Mouse (Mus musculus): ENCODE measurements around the gene Itga9. TPM values are rescaled to one million over a fixed set of nuclear protein-coding genes. Genes with fewer than 3 reads are reported as not detected.

Gene Itga9
- polyA plus RNA-seq, 1 experiment from 2014 or later, result 6.6 TPM

DNA sequence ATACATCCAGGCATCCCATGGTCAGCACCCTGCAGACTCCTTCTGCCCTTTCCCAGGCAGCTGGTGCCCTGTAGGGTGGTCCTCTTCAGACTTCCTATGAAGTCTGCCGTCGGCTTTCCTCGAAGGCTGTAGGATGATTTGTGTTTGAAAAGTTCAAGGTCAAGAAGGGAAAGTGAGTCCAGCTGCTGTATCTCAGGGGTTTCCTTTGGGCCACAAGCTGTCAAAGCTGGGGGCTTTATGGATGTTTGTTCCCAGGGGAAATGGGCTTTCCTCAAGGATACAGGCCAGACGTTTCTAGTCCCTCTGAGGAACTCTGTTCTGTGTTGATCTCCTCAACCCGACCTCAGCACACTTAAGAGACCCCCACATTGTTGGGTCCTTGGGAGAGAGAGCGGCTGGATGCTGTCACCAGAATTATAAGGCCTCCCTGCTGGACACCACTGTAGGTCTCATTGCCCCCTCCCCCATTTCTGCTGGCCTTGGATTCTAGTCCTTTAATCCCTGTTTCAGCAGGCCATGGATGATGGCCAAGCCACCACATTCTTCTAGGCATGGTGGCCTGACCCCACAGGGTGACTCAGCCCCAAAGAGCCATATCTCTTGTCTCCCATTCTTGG lies 23.4 kb downstream of the Itga9 start:
- H3K9me3 ChIP-seq (replicated peaks), result no peaks in the 10 kb centered on the region
- no peak overlapping the region for H3K27ac ChIP-seq
- no peak overlapping the region for H3K4me2 ChIP-seq
- H3K4me1 ChIP-seq, result peaks cover 19% of the 10 kb centered on the region
- 61% methylated on average over 6 of the region's 6 CpGs for WGBS (ENCODE audit: insufficient replicate concordance)
- no peak overlapping the region for H3K9ac ChIP-seq
- ATAC-seq, result no peak
- no peak overlapping the region for H3K4me3 ChIP-seq
- H3K27me3 ChIP-seq (replicated peaks), result no peaks in the 10 kb centered on the region
- H3K36me3 ChIP-seq, result no peaks in the 10 kb centered on the region

DNA sequence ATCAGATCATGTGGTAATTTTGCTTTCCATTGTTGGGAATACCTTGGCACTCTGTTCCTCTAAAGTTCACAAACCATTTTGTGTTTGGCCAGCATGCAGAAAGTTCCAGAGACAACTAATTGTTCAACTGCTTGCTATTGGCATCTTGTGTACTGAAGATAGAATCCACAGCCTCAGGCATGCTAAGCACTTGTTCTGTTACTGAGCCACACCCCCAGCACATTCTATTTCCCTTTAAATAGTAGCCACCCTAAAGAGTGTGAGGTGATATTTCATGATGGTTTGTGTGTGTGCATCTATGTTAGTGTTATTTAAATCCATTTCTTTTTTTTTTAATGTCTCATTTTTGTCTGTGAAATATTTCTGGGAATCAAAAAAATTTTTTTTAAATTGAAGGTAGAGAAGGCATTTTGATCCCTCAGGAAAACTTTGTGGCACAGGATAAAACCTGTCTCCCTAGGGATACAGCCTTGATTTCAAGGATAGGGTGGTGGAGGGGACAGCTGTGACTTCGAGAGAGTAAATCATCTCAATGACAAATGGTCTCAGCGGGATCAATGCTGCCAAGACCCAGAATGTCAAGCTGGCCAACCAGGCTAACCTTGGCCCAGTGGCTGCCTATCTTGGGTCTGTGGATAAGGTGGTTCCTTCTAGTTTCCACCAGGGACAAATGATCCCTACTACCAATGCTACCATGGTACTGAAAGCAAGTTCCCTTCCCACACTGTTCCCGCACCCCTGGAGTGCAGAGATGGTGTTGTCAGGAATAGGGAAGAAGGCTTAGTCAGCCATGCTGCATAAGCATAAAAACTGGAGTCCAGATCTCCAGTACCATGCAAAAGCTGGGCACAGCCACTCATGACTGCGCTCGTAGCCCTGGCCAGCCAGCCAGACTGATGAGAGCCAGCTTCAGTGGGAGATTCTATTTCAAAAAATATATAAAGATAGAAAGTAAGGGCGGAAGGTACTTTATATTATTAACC lies 25.6 kb downstream of the Itga9 start:
- 36% methylated on average over 6 of the region's 6 CpGs for WGBS (ENCODE audit: insufficient replicate concordance)
- peak overlapping the region; percentile 59 for H3K27ac ChIP-seq
- H3K36me3 ChIP-seq, result 0 out of 2 replicates have a peak, but pooled peaks cover 11% of the 10 kb centered on the region
- H3K4me3 ChIP-seq, result 0 out of 2 replicates have a peak overlapping the region, but pooled peaks have one; percentile 4
- no peaks in the 10 kb centered on the region for H3K9me3 ChIP-seq (replicated peaks)
- no peaks in the 10 kb centered on the region for H3K27me3 ChIP-seq (replicated peaks)
- H3K4me1 ChIP-seq, result peaks cover 23% of the 10 kb centered on the region
- peak overlapping the region; percentile 47 for H3K4me2 ChIP-seq
- ATAC-seq, result 0 out of 2 replicates have a peak, but pooled peaks have one; percentile 28
- H3K9ac ChIP-seq, result no peak overlapping the region

DNA sequence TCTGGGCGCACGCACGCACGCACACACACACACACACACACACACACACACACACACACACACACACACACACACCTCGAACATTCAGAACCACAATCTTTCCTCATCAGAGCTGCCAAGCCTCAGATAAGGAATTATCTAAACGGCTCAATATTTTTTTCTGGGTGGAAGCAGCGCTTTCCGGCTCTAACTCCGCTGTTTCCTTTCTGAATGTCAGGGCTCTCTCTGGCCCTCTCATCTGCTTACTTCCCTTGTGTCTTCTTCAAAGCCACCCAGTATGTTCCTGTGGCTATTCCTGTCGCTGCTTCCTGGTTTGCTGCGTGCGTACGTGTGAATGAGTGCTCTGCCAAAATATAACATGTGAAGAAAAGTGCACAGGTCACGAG lies 26.3 kb downstream of the Itga9 start:
- 12% methylated on average over 14 of the region's 14 CpGs for WGBS (ENCODE audit: insufficient replicate concordance)
- 0 out of 2 replicates have a peak overlapping the region, but pooled peaks have one; percentile 4 for H3K4me3 ChIP-seq
- peak overlapping the region; percentile 47 for H3K4me2 ChIP-seq
- H3K9me3 ChIP-seq (replicated peaks), result no peaks in the 10 kb centered on the region
- H3K36me3 ChIP-seq, result 0 out of 2 replicates have a peak, but pooled peaks cover 11% of the 10 kb centered on the region
- H3K27ac ChIP-seq, result peak overlapping the region; percentile 50; the same call in 1 of the 2 replicates
- H3K9ac ChIP-seq, result no peak overlapping the region
- peaks cover 23% of the 10 kb centered on the region for H3K4me1 ChIP-seq
- ATAC-seq, result 0 out of 2 replicates have a peak, but pooled peaks have one; percentile 25
- no peaks in the 10 kb centered on the region for H3K27me3 ChIP-seq (replicated peaks)

DNA sequence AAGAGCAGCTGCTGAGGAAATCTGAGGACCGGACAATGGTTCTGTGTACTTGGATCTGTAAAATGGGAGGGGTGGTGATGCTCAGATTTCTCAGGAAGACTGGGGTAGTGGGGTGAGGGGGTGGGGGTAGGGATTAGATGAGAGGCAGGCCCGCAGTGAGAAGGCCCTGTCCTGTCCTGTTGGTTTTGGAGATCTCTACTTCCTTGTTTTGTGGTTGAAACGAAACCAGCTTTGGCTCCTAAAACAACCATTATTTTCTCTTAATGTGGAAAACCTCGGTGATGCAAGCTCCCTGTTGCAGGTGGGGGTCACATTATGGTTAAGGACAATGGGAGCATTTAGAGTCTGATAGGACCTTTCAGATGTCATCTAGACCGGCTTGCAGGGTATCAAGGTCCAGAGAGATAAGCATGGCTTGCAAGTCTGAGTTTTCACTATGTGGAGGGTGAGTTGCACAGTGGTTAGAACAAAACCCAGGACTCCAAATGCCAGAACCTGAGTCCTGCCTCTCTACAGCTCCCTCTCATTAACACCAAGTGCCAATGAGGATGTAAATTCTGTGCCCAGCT lies 32.2 kb downstream of the Itga9 start:
- ATAC-seq, result no peak
- H3K36me3 ChIP-seq, result 0 out of 2 replicates have a peak, but pooled peaks cover 11% of the 10 kb centered on the region
- H3K27ac ChIP-seq, result no peak overlapping the region
- peaks cover 7% of the 10 kb centered on the region; the same call in 1 of the 2 replicates for H3K4me1 ChIP-seq
- no peaks in the 10 kb centered on the region for H3K27me3 ChIP-seq (replicated peaks)
- no peak overlapping the region for H3K9ac ChIP-seq
- 33% methylated on average over 5 of the region's 5 CpGs for WGBS (ENCODE audit: insufficient replicate concordance)
- no peak overlapping the region for H3K4me3 ChIP-seq
- H3K9me3 ChIP-seq (replicated peaks), result no peaks in the 10 kb centered on the region
- H3K4me2 ChIP-seq, result no peak overlapping the region

DNA sequence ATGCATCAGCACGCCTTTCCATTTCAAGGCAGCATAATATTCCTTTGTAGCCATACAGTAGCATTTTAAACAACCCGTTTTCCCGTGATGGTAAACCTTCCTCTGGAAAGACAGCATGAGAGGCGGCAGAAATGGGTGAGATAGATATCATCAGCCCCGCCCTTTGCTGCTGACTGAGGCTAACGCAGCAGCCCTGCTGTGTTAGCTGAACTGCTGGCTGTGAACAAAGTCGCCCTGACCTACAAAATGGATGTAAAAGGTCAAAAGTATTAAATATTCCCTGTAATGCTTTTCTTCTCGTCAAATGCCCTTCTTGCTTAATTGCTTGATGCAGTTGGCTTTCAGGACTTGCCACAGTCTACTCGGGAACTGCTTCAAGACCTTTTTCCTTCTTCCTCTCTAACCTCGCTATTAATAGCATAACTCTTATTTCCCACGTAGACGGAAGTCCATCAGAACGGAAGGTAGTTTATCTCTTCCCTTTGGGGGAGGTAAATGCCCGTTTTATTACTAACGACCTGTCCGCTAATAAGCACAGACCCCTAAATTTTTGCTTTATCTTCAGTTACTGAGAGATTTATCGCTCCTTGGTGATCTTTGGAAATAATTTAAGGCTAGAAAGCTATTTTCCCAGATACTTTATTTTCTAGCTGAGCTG lies 39.3 kb downstream of the Itga9 start:
- no peak overlapping the region for H3K4me3 ChIP-seq
- no peak overlapping the region for H3K4me2 ChIP-seq
- H3K9ac ChIP-seq, result no peak overlapping the region
- no peaks in the 10 kb centered on the region for H3K36me3 ChIP-seq
- H3K27ac ChIP-seq, result no peak overlapping the region
- H3K9me3 ChIP-seq (replicated peaks), result no peaks in the 10 kb centered on the region
- no peaks in the 10 kb centered on the region for H3K27me3 ChIP-seq (replicated peaks)
- no peak for ATAC-seq
- WGBS (ENCODE audit: insufficient replicate concordance), result 29% methylated on average over 17 of the region's 17 CpGs
- H3K4me1 ChIP-seq, result peaks cover 12% of the 10 kb centered on the region; the same call in 1 of the 2 replicates

DNA sequence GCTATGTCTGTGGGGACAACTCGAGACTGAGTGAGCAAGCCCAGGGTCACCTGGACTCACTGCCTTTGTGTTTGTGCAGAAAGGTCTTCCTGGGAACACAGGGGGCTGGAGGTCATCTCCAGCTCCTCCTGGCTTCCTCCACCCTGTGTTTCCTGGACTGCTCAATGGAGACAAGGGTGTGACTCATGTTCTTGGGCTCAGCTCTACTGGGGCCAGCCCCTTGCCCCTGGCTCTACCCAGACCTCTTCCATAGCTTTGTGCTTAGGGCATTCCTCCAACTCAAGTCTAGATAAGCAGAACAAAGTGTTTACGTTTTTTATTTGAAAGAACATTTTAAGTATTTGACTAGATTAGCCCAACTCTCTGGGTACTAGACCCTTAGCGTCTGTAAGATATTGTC lies 41.0 kb downstream of the Itga9 start:
- Histone ChIP-seq H3K4me2 (no peak overlapping the region), H3K27me3 (replicated peaks) (no peaks in the 10 kb centered on the region), H3K4me1 (peaks cover 12% of the 10 kb centered on the region; the same call in 1 of the 2 replicates), H3K36me3 (no peaks in the 10 kb centered on the region), H3K9me3 (replicated peaks) (no peaks in the 10 kb centered on the region), H3K9ac (no peak overlapping the region), H3K27ac (no peak overlapping the region), H3K4me3 (no peak overlapping the region)
- ATAC-seq, result peak; percentile 8; the same call in 1 of the 2 replicates
- 61% methylated on average over 3 of the region's 3 CpGs for WGBS (ENCODE audit: insufficient replicate concordance)

DNA sequence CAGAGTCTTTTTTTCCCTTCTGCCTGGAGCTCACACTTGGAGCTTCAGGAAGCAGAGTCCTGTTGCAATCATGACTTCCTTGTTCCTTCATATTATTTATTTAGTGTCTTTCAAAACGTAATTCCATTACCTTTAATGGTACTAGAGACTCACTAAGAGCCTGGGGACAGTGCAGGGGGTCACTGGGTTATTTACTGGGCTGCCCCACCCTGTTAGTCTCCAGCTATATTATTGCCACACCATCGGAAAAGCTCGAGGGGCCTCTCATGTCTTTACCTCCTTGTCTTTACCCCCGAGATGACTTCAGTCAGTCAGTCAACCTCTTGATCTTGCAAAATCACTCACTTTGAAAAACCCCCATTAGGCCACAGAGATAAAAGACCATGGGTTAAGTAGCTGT lies 44.5 kb downstream of the Itga9 start:
- H3K9ac ChIP-seq, result no peak overlapping the region
- H3K4me1 ChIP-seq, result peaks cover 6% of the 10 kb centered on the region; the same call in 1 of the 2 replicates
- 0 out of 2 replicates have a peak, but pooled peaks cover 7% of the 10 kb centered on the region for H3K36me3 ChIP-seq
- WGBS (ENCODE audit: insufficient replicate concordance), result 45% methylated on average over 4 of the region's 4 CpGs
- ATAC-seq, result no peak
- H3K9me3 ChIP-seq (replicated peaks), result 0 out of 2 replicates have a peak, but pooled peaks cover 5% of the 10 kb centered on the region
- H3K4me2 ChIP-seq, result no peak overlapping the region
- no peak overlapping the region for H3K27ac ChIP-seq
- H3K27me3 ChIP-seq (replicated peaks), result no peaks in the 10 kb centered on the region
- H3K4me3 ChIP-seq, result no peak overlapping the region

DNA sequence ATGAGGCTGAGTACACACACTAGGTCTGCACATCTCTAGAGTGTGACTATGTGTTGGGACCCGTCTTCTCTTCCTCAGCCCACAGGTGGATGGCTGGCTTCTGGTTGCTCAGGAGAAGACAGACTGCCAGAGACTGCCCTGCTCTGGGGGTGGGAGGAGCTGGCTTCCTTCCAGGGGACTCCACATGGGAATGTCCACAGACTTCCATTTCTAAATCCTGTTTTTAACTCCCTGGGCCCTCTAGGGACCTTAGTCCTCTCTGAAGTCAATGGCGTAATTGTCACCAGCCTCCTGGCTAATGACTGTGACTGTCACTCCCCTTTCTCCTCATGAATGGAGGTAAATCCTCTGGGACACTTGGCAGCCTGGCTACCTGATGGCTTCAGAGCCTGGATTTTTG lies 45.4 kb downstream of the Itga9 start:
- 71% methylated on average over 2 of the region's 2 CpGs for WGBS (ENCODE audit: insufficient replicate concordance)
- Histone ChIP-seq H3K27ac (no peak overlapping the region), H3K4me3 (no peak overlapping the region), H3K4me1 (no peaks in the 10 kb centered on the region), H3K9me3 (replicated peaks) (0 out of 2 replicates have a peak, but pooled peaks cover 5% of the 10 kb centered on the region), H3K27me3 (replicated peaks) (no peaks in the 10 kb centered on the region), H3K36me3 (0 out of 2 replicates have a peak, but pooled peaks cover 7% of the 10 kb centered on the region), H3K4me2 (no peak overlapping the region), H3K9ac (no peak overlapping the region)
- no peak for ATAC-seq

DNA sequence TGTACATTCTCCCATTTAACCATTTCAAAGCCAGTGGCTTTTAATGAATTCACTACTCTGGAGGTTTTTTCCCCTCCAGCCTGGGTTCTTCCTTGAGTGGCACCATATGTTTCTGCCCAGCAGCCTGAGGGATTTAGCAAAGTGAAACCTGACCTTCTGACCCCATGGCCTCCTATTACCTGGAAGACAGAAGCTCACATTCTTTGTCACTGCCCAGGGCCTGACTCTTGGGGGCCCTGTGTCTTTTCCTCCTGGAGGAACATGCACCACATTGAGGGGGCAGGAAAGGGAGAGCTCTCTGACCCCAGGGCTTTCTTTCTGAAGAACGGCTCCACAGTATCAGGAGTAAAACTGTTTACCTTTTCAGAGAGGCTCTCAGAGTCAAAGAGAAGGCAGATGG lies 46.9 kb downstream of the Itga9 start:
- 68% methylated on average over 1 of the region's 1 CpGs for WGBS (ENCODE audit: insufficient replicate concordance)
- H3K4me3 ChIP-seq, result no peak overlapping the region
- no peak overlapping the region for H3K27ac ChIP-seq
- ATAC-seq, result no peak
- H3K4me1 ChIP-seq, result no peaks in the 10 kb centered on the region
- H3K4me2 ChIP-seq, result no peak overlapping the region
- no peak overlapping the region for H3K9ac ChIP-seq
- H3K36me3 ChIP-seq, result 0 out of 2 replicates have a peak, but pooled peaks cover 7% of the 10 kb centered on the region
- H3K27me3 ChIP-seq (replicated peaks), result no peaks in the 10 kb centered on the region
- H3K9me3 ChIP-seq (replicated peaks), result 0 out of 2 replicates have a peak, but pooled peaks cover 5% of the 10 kb centered on the region

DNA sequence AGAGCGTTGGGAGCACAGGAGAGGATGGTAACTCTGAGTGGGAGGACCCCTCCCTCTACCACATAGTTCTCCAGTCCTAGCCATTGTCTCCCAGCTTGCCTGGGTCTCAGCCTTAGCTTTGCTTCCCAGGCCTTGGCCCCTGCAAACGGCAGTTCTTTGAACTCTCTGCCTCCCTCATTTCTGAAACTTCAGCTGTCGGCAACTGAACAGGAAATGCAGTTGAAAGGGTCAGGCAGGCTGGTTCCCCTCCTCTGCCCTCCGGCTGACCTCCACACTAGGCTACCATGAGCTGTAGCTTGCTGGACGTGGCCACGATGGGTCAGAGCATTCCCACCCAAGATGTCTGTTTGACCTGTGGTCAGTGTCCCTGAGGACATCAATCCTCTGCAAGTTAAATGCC lies 48.5 kb downstream of the Itga9 start:
- Histone ChIP-seq H3K36me3 (0 out of 2 replicates have a peak, but pooled peaks cover 7% of the 10 kb centered on the region), H3K4me2 (no peak overlapping the region), H3K4me3 (no peak overlapping the region), H3K27ac (no peak overlapping the region), H3K9ac (no peak overlapping the region), H3K9me3 (replicated peaks) (0 out of 2 replicates have a peak, but pooled peaks cover 5% of the 10 kb centered on the region), H3K27me3 (replicated peaks) (no peaks in the 10 kb centered on the region), H3K4me1 (no peaks in the 10 kb centered on the region)
- ATAC-seq, result no peak
- 24% methylated on average over 6 of the region's 6 CpGs for WGBS (ENCODE audit: insufficient replicate concordance)

DNA sequence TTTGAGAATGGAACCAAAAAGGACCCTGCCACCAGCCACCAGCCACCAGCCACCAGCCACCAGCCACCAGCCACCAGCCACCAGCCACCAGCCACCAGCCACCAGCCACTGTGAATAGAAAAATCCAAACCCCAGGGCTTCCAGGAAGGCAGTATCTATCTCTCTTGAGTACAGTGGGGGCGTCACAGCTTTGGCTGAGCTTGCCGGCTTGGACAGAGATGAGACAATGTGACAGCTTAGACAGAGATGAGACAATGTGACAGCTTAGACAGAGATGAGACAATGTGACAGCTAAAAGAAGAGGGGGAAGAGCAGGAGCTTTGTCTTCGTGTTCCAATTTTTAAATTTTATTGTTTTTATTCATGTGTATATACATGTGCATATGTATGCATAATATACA lies 49.2 kb downstream of the Itga9 start:
- 0 out of 2 replicates have a peak, but pooled peaks cover 5% of the 10 kb centered on the region for H3K9me3 ChIP-seq (replicated peaks)
- H3K36me3 ChIP-seq, result 0 out of 2 replicates have a peak, but pooled peaks cover 7% of the 10 kb centered on the region
- no peak overlapping the region for H3K9ac ChIP-seq
- WGBS (ENCODE audit: insufficient replicate concordance), result 48% methylated on average over 3 of the region's 3 CpGs
- no peaks in the 10 kb centered on the region for H3K4me1 ChIP-seq
- no peaks in the 10 kb centered on the region for H3K27me3 ChIP-seq (replicated peaks)
- no peak overlapping the region for H3K27ac ChIP-seq
- H3K4me2 ChIP-seq, result no peak overlapping the region
- no peak for ATAC-seq
- no peak overlapping the region for H3K4me3 ChIP-seq
